Mouse (Mus musculus): ENCODE measurements around the gene Cebpe. TPM values are rescaled to one million over a fixed set of nuclear protein-coding genes. Genes with fewer than 3 reads are reported as not detected.

Gene Cebpe
- polyA plus RNA-seq, 1 experiment from 2014 or later: not detected

Other genes starting within 250 kb of the Cebpe start
- 32.5 and 33.9 TPM in 2 replicates for gene Lrp10, start 248.0 kb downstream of the Cebpe start, polyA plus RNA-seq (2015; fragmentation: Nextera tagmentation; extraction: Ambion mirVana)
- 22.9 and 23.8 TPM in 2 replicates for gene Rem2, start 236.1 kb downstream of the Cebpe start, polyA plus RNA-seq (2015; fragmentation: Nextera tagmentation; extraction: Ambion mirVana)
- 101 and 102 TPM in 2 replicates for gene Prmt5, start 194.6 kb downstream of the Cebpe start, polyA plus RNA-seq (2015; fragmentation: Nextera tagmentation; extraction: Ambion mirVana)
- 29.6 and 31.6 TPM in 2 replicates for gene Haus4, start 157.6 kb downstream of the Cebpe start, polyA plus RNA-seq (2015; fragmentation: Nextera tagmentation; extraction: Ambion mirVana)
- gene Ajuba, start 134.6 kb downstream of the Cebpe start, polyA plus RNA-seq (2015; fragmentation: Nextera tagmentation; extraction: Ambion mirVana): 11.1 and 13.1 TPM in 2 replicates
- 8.0 and 8.9 TPM in 2 replicates for gene 4931414P19Rik, start 106.2 kb downstream of the Cebpe start, polyA plus RNA-seq (2015; fragmentation: Nextera tagmentation; extraction: Ambion mirVana)
- 430 and 444 TPM in 2 replicates for gene Psmb5, start 94.2 kb downstream of the Cebpe start, polyA plus RNA-seq (2015; fragmentation: Nextera tagmentation; extraction: Ambion mirVana)
- 0.15 TPM in 1 of 2 replicates, not detected in the other for gene Psmb11, start 90.7 kb downstream of the Cebpe start, polyA plus RNA-seq (2015; fragmentation: Nextera tagmentation; extraction: Ambion mirVana)
- gene Gm17606, start 71.2 kb downstream of the Cebpe start, polyA plus RNA-seq (2015; fragmentation: Nextera tagmentation; extraction: Ambion mirVana): not detected in 2 replicates
- gene Cdh24, start 70.8 kb downstream of the Cebpe start, polyA plus RNA-seq (2015; fragmentation: Nextera tagmentation; extraction: Ambion mirVana): 7.6 and 8.6 TPM in 2 replicates
- gene 1700123O20Rik, start 26.0 kb downstream of the Cebpe start, polyA plus RNA-seq (2015; fragmentation: Nextera tagmentation; extraction: Ambion mirVana): 71.2 and 71.6 TPM in 2 replicates
- gene Acin1, start 25.2 kb downstream of the Cebpe start, polyA plus RNA-seq (2015; fragmentation: Nextera tagmentation; extraction: Ambion mirVana): 171 and 181 TPM in 2 replicates
- gene Gm29776, start 13.3 kb downstream of the Cebpe start, polyA plus RNA-seq (2015; fragmentation: Nextera tagmentation; extraction: Ambion mirVana): 0.23 and 0.25 TPM in 2 replicates
- 6.4 and 8.2 TPM in 2 replicates for gene Slc7a8, start 69.8 kb upstream of the Cebpe start, polyA plus RNA-seq (2015; fragmentation: Nextera tagmentation; extraction: Ambion mirVana)
- gene Rnf212b, start 102.0 kb upstream of the Cebpe start, polyA plus RNA-seq (2015; fragmentation: Nextera tagmentation; extraction: Ambion mirVana): not detected in 2 replicates
- 11.1 and 13.5 TPM in 2 replicates for gene Homez, start 158.8 kb upstream of the Cebpe start, polyA plus RNA-seq (2015; fragmentation: Nextera tagmentation; extraction: Ambion mirVana)
- gene Ppp1r3e, start 165.4 kb upstream of the Cebpe start, polyA plus RNA-seq (2015; fragmentation: Nextera tagmentation; extraction: Ambion mirVana): 1.7 and 2.3 TPM in 2 replicates
- 3.5 and 3.6 TPM in 2 replicates for gene Bcl2l2, start 171.2 kb upstream of the Cebpe start, polyA plus RNA-seq (2015; fragmentation: Nextera tagmentation; extraction: Ambion mirVana)
- gene Gm20521, start 171.3 kb upstream of the Cebpe start, polyA plus RNA-seq (2015; fragmentation: Nextera tagmentation; extraction: Ambion mirVana): 0.14 and 0.15 TPM in 2 replicates
- 163 and 164 TPM in 2 replicates for gene Pabpn1, start 180.3 kb upstream of the Cebpe start, polyA plus RNA-seq (2015; fragmentation: Nextera tagmentation; extraction: Ambion mirVana)
- gene Slc22a17, start 201.0 kb upstream of the Cebpe start, polyA plus RNA-seq (2015; fragmentation: Nextera tagmentation; extraction: Ambion mirVana): 154 and 167 TPM in 2 replicates
- gene Efs, start 214.0 kb upstream of the Cebpe start, polyA plus RNA-seq (2015; fragmentation: Nextera tagmentation; extraction: Ambion mirVana): 27.6 and 30.4 TPM in 2 replicates
- gene Il25, start 220.5 kb upstream of the Cebpe start, polyA plus RNA-seq (2015; fragmentation: Nextera tagmentation; extraction: Ambion mirVana): 0.27 and 0.29 TPM in 2 replicates
- 3.8 and 5.5 TPM in 2 replicates for gene Cmtm5, start 224.1 kb upstream of the Cebpe start, polyA plus RNA-seq (2015; fragmentation: Nextera tagmentation; extraction: Ambion mirVana)